Mouse (Mus musculus) limb, embryonic 12.5 days (tissue): ENCODE results near the gene Bgn. TPM values are rescaled to one million over a fixed set of nuclear protein-coding genes. Genes with fewer than 3 reads are reported as not detected.

Experiments
- ATAC-seq: fragments of 200-750 bp; cut with Nextera tagmentation; 2 replicates; pipeline ENCODE4 v1.8.0; 2017; ENCODE audit warnings: low read depth, moderate TSS enrichment; ENCODE audit not compliant: insufficient number of reproducible peaks, insufficient read depth, low FRiP score, low TSS enrichment
- H3K27ac ChIP-seq: fragments of 300-500 bp; sonication (generic); 2 replicates; pipeline ENCODE4 v1.5.1; 2016; ENCODE audit warnings: mild to moderate bottlenecking, moderate library complexity
- H3K27me3 ChIP-seq: fragments of 300-500 bp; sonication (generic); 2 replicates; pipeline ENCODE4 v1.6.1; 2016; ENCODE audit warnings: mild to moderate bottlenecking, moderate library complexity
- H3K36me3 ChIP-seq: fragments of 300-500 bp; sonication (generic); 2 replicates; pipeline ENCODE4 v1.6.1; 2016; ENCODE audit warnings: mild to moderate bottlenecking, moderate library complexity
- H3K4me1 ChIP-seq: fragments of 300-500 bp; sonication (generic); replicated peaks from 2 replicates; pipeline ENCODE4 v1.6.1; 2016
- H3K4me2 ChIP-seq: fragments of 300-500 bp; sonication (generic); 2 replicates; pipeline ENCODE4 v1.6.1; 2016; ENCODE audit warnings: mild to moderate bottlenecking, moderate library complexity
- H3K4me3 ChIP-seq: fragments of 300-500 bp; sonication (generic); replicated peaks from 2 replicates; pipeline ENCODE4 v1.5.1; 2016; ENCODE audit warnings: mild to moderate bottlenecking
- H3K9ac ChIP-seq: fragments of 300-500 bp; sonication (generic); replicated peaks from 2 replicates; pipeline ENCODE4 v1.6.1; 2016; ENCODE audit warnings: mild to moderate bottlenecking, moderate library complexity
- H3K9me3 ChIP-seq: fragments of 300-500 bp; sonication (generic); 2 replicates; pipeline ENCODE4 v1.6.1; 2016; ENCODE audit warnings: mild to moderate bottlenecking, moderate library complexity
- WGBS: fragments of 180-500 bp; shearing (Covaris S2); methylation state at CpG from one replicate; pipeline ENCODE4 v1.1.7; 2016; 5-methylcytosine and 5-hydroxymethylcytosine counted together
- polyA plus RNA-seq: library from polyadenylated mRNA; unstranded; fragments of >200 nt; fragmentation: Nextera tagmentation; extraction: Ambion mirVana; gene quantifications from 2 replicates; pipeline ENCODE4 v1.2.1, GENCODE M21; 2016

Gene Bgn
- polyA plus RNA-seq, 1 experiment from 2014 or later, result 16.7 TPM

DNA sequence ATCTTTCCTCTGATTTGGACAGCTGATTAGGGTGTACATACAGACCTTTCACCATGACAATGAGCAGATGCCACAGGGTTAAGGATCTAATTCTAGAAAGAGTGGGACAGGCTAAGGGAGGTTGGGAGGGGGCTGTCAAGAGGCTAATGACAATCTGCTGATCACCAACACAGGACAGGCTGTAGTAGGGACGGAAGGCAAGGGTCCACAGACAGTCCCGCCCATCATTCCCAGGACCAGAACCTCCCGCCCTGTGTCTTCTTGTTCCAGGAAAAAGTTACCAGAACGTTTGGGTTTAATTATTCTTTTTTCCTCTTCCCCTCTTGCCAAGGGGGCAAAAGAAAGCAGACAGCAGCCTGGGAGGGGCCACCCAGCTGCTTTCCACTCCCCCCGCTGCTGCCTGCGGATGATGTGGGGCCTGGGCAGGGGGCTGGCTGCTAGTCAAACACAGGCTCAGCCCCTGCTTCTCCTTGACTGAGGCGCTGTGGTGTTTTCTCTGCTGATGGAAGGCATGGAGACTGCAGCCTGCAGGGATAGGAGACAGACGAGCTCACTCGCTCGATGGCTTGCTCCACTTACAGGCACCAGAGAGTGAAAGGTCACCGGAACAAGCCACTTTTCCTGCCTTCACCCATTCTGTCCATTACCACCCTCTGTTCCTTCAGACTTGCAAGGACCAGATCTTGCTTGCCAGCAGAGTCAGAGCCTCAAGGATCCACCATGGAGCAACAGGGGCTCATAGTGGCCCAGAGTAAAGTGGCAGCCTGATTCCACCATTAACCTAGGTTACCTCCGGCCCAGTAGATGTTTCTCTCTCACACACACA is 8.8 kb upstream of the Bgn start:
- Histone ChIP-seq H3K4me1 (peaks cover 17% of the 10 kb centered on the region), H3K4me2 (no peak overlapping the region), H3K27me3 (peaks cover 13% of the 10 kb centered on the region), H3K27ac (peak overlapping the region; percentile 78), H3K4me3 (no peak overlapping the region), H3K9ac (0 out of 2 replicates have a peak overlapping the region, but pooled peaks have one; percentile 2), H3K36me3 (no peaks in the 10 kb centered on the region), H3K9me3 (no peaks in the 10 kb centered on the region)
- 46% methylated on average over 12 of the region's 12 CpGs for WGBS
- peak; percentile 49; the same call in 1 of the 2 replicates for ATAC-seq

DNA sequence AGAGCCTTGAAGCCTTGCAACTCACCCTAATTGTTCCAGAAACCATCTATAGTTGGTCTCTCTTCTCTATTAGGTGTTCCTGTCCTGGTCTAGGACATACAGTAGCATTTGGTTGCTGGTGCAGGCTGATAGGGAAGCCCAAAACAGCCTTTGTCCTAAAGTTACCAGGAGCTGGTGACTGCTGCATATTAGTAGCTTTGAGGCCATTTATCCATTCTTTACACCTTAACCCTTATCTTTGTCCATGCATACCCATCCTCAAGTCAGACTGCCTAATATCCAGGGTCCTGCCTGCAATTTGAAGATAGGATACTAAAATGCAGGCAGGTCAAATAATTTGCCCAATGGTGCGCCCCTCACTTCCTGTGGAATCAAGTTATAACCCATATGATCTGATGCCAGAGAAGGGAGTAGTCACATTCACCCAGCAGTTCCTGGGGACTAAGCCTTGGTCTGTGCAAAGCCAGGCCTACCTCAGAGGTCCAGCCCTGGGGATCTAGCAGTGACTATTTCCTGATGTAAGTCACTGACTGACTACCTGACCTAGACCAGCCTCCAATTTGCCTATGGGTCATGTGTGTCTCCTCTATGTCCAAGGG is 7.6 kb upstream of the Bgn start:
- peaks cover 11% of the 10 kb centered on the region for H3K27me3 ChIP-seq
- ATAC-seq, result no peak
- H3K9me3 ChIP-seq, result no peaks in the 10 kb centered on the region
- H3K27ac ChIP-seq, result no peak overlapping the region
- no peak overlapping the region for H3K4me2 ChIP-seq
- peaks cover 22% of the 10 kb centered on the region for H3K4me1 ChIP-seq
- H3K36me3 ChIP-seq, result no peaks in the 10 kb centered on the region
- 95% methylated on average over 1 of the region's 1 CpGs for WGBS
- H3K4me3 ChIP-seq, result no peak overlapping the region
- H3K9ac ChIP-seq, result no peak overlapping the region

DNA sequence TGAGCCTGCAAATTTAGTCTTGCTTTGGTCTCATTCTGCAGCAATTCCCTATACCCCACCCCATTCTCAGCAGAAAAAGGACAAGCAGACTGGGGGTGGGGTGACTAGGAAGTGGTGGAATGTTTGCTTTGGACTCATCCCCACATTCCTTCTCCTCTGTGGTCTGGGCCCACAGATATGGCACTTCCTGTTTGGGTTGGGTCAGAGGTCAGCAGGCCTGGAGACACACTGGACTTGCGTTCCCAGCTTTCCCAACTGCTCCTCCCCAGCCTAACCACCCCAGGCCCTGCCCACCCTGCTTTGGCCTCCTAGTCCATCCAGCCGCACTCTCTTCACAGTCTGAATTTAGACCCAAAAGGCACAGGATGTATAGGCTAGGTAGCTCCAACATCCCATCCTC is 6.8 kb upstream of the Bgn start:
- peaks cover 11% of the 10 kb centered on the region for H3K27me3 ChIP-seq
- peaks cover 22% of the 10 kb centered on the region for H3K4me1 ChIP-seq
- H3K4me2 ChIP-seq, result no peak overlapping the region
- WGBS, result 62% methylated on average over 2 of the region's 2 CpGs
- H3K36me3 ChIP-seq, result no peaks in the 10 kb centered on the region
- H3K9me3 ChIP-seq, result no peaks in the 10 kb centered on the region
- no peak overlapping the region for H3K9ac ChIP-seq
- H3K4me3 ChIP-seq, result no peak overlapping the region
- no peak for ATAC-seq
- H3K27ac ChIP-seq, result no peak overlapping the region

DNA sequence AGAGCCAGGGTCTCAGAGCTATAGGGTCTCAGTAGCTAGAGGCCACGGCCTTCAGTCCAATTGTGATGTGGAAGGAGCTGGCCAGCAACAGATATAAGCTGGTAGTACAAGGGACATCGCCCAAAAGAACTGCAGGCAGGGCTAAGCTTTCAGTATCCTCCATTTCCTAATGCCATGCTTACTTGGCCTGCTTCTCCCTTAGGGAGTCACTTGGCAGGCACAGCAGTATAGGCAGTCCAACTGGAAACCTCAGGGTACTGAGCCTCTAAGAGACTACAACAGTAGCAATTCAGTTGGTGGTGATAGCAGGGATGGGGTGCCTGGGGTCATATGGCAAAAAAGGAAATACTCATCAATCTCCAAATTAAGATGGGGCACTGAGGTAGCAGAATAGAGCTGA is 5.9 kb upstream of the Bgn start:
- peaks cover 22% of the 10 kb centered on the region for H3K4me1 ChIP-seq
- H3K36me3 ChIP-seq, result no peaks in the 10 kb centered on the region
- H3K27me3 ChIP-seq, result peaks cover 17% of the 10 kb centered on the region
- H3K9ac ChIP-seq, result no peak overlapping the region
- H3K9me3 ChIP-seq, result no peaks in the 10 kb centered on the region
- H3K4me2 ChIP-seq, result no peak overlapping the region
- WGBS, result 69% methylated on average over 2 of the region's 2 CpGs
- no peak overlapping the region for H3K27ac ChIP-seq
- no peak overlapping the region for H3K4me3 ChIP-seq
- no peak for ATAC-seq

DNA sequence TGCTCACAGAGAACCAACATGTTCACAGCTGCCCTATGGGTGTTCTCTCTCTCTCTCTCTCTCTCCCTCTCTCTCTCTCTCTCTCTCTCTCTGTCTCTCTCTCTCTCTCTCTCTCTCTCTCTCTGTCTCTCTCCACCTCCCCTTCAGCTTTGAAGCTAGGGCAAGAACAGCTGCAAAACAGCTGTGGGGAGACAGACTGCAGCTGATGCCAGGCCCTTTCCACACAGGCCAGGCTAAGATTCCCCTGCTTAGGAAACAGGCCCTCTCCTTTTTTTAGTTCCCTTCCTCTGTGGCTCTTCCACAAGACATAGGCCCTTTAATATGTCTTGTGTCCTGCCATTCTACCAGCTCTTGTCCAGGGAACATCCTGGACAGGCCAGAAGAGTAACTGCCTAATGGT is 3.7 kb upstream of the Bgn start:
- no peak overlapping the region for H3K9ac ChIP-seq
- no peak overlapping the region for H3K4me3 ChIP-seq
- no peak for ATAC-seq
- no peaks in the 10 kb centered on the region for H3K36me3 ChIP-seq
- H3K9me3 ChIP-seq, result no peaks in the 10 kb centered on the region
- peaks cover 30% of the 10 kb centered on the region for H3K4me1 ChIP-seq
- H3K27me3 ChIP-seq, result peaks cover 32% of the 10 kb centered on the region
- H3K4me2 ChIP-seq, result no peak overlapping the region
- peak overlapping the region; percentile 17; the same call in 1 of the 2 replicates for H3K27ac ChIP-seq

DNA sequence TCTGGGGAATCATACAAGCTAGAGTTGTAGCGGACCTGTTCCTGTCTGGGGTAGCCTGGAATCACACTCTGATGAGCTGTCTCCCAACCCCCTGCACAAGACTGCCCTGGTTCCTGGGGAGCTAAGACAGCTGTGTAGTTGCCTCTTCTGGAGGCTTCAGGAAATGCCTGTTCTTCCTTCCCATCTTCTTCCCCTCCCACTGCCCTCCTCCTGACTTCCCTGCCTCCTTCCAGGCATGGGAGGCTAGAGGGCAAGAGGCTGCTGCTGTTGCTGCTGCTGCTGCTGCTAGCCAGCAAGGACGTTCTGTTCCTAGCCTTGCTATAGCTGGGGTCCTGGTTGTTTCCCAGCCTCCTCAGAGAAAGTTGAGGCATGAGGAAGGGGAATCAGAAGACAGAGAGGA is 3.1 kb upstream of the Bgn start:
- Histone ChIP-seq H3K4me3 (no peak overlapping the region), H3K9me3 (no peaks in the 10 kb centered on the region), H3K4me1 (peaks cover 24% of the 10 kb centered on the region), H3K27me3 (peaks cover 34% of the 10 kb centered on the region), H3K36me3 (no peaks in the 10 kb centered on the region), H3K27ac (peak overlapping the region; percentile 64), H3K9ac (no peak overlapping the region), H3K4me2 (no peak overlapping the region)
- WGBS, result 51% methylated on average over 2 of the region's 2 CpGs
- no peak for ATAC-seq

DNA sequence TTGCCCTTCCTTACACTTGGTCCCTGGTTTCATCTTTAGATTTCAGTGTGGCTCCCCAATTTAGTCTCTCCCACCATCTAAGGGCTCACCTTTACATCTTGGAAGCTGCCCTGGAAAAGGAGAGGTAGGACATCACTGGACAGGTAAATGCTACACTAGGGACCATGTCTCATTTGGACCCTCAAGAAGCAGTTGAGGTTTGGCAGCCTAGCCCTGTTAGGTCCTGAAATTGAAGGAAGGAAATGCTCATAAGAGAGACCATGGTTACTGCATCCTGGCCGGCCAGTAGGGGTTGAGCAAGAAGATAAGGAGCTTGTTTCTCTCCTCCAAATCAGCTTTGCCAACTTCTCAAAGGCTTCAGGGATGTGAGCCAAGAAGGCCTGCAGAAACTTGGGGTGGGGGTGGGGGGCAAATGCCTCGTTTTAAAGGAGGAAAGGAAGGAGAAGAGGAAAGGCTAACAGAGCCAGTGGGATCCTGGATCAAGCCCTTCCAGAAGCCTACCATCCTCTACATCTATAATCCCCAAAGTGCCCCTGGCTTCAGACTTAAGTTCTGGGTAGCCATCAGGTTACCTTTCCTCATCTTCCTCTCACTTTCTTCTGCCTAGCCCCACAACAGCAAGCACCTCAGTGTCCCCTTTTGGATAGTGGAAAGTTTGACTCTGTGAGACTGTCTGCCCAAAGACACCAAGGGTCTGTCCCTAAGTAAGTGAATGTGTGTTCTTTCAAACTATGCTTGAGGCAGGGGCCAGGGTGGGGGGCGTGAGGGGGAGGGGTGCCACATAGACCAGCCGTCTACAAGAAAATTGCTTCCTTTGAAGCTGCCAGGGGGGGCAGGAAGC is 539 bp upstream of the Bgn start:
- ATAC-seq, result no peak
- Histone ChIP-seq H3K4me2 (peak overlapping the region; percentile 55), H3K36me3 (no peaks in the 10 kb centered on the region), H3K27me3 (peaks cover 39% of the 10 kb centered on the region), H3K4me3 (peak overlapping the region; percentile 34; the same call in 1 of the 2 replicates), H3K4me1 (peaks cover 23% of the 10 kb centered on the region), H3K9ac (peak overlapping the region; percentile 45; the same call in 1 of the 2 replicates), H3K27ac (no peak overlapping the region), H3K9me3 (no peaks in the 10 kb centered on the region)
- WGBS, result 21% methylated on average over 3 of the region's 4 CpGs

DNA sequence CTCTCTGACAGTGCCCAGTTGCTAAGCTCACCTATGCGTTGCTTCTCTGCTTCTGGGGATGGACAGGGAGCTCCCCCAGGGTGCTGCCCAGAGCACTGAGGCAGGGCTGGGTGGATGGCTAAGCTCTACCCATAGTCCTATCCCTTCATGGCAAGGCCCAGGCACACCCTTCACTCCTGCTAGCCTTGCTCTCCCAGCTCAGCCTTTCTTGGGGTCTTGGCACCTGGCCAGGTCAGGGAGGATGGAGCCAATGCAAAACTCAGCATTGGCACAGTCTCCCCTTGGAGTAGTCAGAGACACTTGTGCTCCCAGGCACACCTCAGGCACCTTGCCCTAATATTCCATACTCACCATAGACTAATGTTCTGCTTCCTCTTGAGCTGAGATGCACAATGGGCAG is 674 bp downstream of the Bgn start:
- H3K9ac ChIP-seq, result peak overlapping the region; percentile 45; the same call in 1 of the 2 replicates
- ATAC-seq, result no peak
- H3K4me2 ChIP-seq, result peak overlapping the region; percentile 55
- H3K9me3 ChIP-seq, result no peaks in the 10 kb centered on the region
- H3K4me1 ChIP-seq, result peaks cover 21% of the 10 kb centered on the region
- H3K4me3 ChIP-seq, result peak overlapping the region; percentile 34
- H3K27ac ChIP-seq, result no peak overlapping the region
- no peaks in the 10 kb centered on the region for H3K36me3 ChIP-seq
- peaks cover 38% of the 10 kb centered on the region for H3K27me3 ChIP-seq
- WGBS, result 52% methylated on average over 1 of the region's 1 CpGs

DNA sequence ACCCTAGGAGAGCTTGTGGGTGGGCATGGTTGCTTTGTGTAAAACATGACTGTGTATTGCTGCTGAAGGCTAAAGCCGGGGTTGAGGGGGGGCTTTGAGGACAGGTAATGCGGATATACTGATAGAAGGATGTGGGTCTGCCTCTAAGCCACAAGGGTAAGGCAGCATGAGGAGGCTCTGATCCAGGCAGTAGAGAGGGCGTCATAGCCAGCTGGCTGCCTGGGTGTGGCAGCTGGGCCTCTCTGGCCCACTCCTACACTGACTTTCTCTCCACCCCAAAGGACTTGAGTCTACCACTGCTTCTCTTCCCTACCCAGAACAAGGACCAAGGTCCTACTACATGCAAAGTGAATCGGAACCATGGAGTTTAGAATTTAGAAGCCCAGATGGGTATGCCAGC is 1.5 kb downstream of the Bgn start:
- Histone ChIP-seq H3K4me3 (no peak overlapping the region), H3K4me2 (peak overlapping the region; percentile 55; the same call in 1 of the 2 replicates), H3K9me3 (no peaks in the 10 kb centered on the region), H3K4me1 (peaks cover 15% of the 10 kb centered on the region), H3K27ac (no peak overlapping the region), H3K36me3 (no peaks in the 10 kb centered on the region), H3K27me3 (peaks cover 38% of the 10 kb centered on the region), H3K9ac (no peak overlapping the region)
- no peak for ATAC-seq
- 91% methylated on average over 4 of the region's 4 CpGs for WGBS

DNA sequence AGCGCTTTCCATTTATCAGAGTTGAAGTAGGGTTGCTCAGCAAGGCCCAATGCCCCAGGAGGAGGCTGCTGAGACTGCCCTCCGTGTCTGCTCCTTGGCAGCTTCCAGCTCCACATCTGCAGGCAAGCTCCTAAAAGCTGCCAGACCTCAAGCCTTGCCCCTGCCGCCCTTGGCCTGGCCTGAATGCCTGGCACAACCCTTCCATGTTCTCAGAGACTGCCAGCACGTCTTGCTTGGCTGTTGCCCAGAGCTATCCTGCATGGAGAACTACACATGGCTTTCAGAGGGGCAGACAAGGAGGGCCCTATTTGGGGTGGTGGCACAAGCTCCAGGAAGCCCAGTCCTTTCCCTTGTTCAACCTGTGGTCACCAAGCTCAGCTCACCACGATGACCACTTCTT is 3.5 kb downstream of the Bgn start:
- H3K9me3 ChIP-seq, result no peaks in the 10 kb centered on the region
- H3K4me1 ChIP-seq, result peaks cover 13% of the 10 kb centered on the region; the same call in 1 of the 2 replicates
- no peak overlapping the region for H3K9ac ChIP-seq
- no peak overlapping the region for H3K4me2 ChIP-seq
- H3K27me3 ChIP-seq, result peaks cover 37% of the 10 kb centered on the region
- WGBS, result 80% methylated on average over 5 of the region's 5 CpGs
- H3K27ac ChIP-seq, result no peak overlapping the region
- no peak overlapping the region for H3K4me3 ChIP-seq
- H3K36me3 ChIP-seq, result no peaks in the 10 kb centered on the region
- no peak for ATAC-seq

DNA sequence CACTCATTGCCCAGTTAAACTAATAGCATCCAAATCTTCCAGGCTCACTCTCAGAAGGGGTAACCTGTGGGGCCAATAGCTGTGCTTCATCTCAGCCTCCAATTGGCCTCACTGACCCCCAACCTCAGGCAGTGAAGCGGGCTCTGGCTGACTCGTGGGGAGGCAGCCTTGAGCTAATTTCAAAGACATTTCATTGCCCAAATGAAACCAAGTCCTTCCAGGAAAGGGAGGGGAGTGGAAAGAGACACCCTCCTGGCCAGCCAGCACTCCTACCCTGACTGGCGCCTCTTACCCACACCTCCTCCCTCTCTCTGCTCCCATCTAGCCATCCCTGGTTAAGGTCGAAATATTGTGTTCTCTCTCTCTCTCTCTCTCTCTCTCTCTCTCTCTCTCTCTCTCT is 6.8 kb downstream of the Bgn start:
- ATAC-seq, result no peak

More for the DNA sequence above, 6.8 kb downstream of the Bgn start:
- Histone ChIP-seq H3K4me2 (no peak overlapping the region), H3K27me3 (peaks cover 18% of the 10 kb centered on the region), H3K27ac (no peak overlapping the region), H3K9ac (no peak overlapping the region), H3K36me3 (no peaks in the 10 kb centered on the region), H3K9me3 (no peaks in the 10 kb centered on the region), H3K4me3 (no peak overlapping the region), H3K4me1 (no peaks in the 10 kb centered on the region)
- WGBS, result 46% methylated on average over 2 of the region's 4 CpGs
